In genomic region chr17:78791068-78791689, GRCm38 (mm10) we compare ENCODE assay signal across 15 mouse cellular contexts. TPM values are rescaled to one million over a fixed set of nuclear protein-coding genes. Genes with fewer than 3 reads are reported as not detected.
A peak's percentile ranks its signal among the peaks of the same experiment; 100 is the strongest.
DNase-seq lines count a peak whose midpoint lies in the region; ATAC-seq and TF ChIP-seq lines count a peak whose summit lies in the region.
"Had no signal": no experiment of that assay in that cellular context is flagged by ENCODE, and none has a peak within 500 bp of the region (broad histone marks: within the 10 kb centered on the region; RNA-seq: fewer than 3 reads in every experiment).

No protein-coding gene starts in this region.

- no peak overlapping the region for H3K4me3 ChIP-seq in hindbrain, postnatal 0 days (ENCODE audit: low read length)
- H3K4me3 ChIP-seq in hindbrain, embryonic 16.5 days (ENCODE audit: low read length): no peak overlapping the region
- H3K4me3 ChIP-seq in midbrain, embryonic 13.5 days (replicated peaks): no peak overlapping the region
- no peak overlapping the region for H3K4me3 ChIP-seq in forebrain, embryonic 10.5 days
- H3K4me3 ChIP-seq: erythroblast, embryonic 14.5 days; hindbrain, embryonic 12.5 days; layer of hippocampus, adult 2 months; left cerebral cortex, adult 2 months; midbrain, embryonic 10.5 days had no signal

- TF ChIP-seq CTCF in hindbrain, postnatal 0 days (IDR thresholded peaks at IDR 0.05; ENCODE audit: low read depth): no peak

- WGBS in hindbrain, postnatal 0 days: 67% methylated on average over 7 of the region's 7 CpGs
- 65% methylated on average over 7 of the region's 7 CpGs for WGBS in hindbrain, embryonic 16.5 days
- 76% methylated on average over 7 of the region's 7 CpGs for WGBS in midbrain, embryonic 13.5 days
- 93% methylated on average over 7 of the region's 7 CpGs for WGBS in forebrain, embryonic 10.5 days

- H3K4me2 ChIP-seq in hindbrain, postnatal 0 days (ENCODE audit: low read depth, low read length): no peak overlapping the region
- H3K4me2 ChIP-seq in hindbrain, embryonic 16.5 days (ENCODE audit: low read length): no peak overlapping the region
- H3K4me2 ChIP-seq in midbrain, embryonic 13.5 days (replicated peaks): no peak overlapping the region
- H3K4me2 ChIP-seq: hindbrain, embryonic 12.5 days had no signal

- no peaks in the 10 kb centered on the region for H3K4me1 ChIP-seq in hindbrain, postnatal 0 days (ENCODE audit: insufficient read depth, low read length)
- no peaks in the 10 kb centered on the region for H3K4me1 ChIP-seq in hindbrain, embryonic 16.5 days (ENCODE audit: control insufficient read depth, insufficient read depth, low read depth, low read length)
- no peaks in the 10 kb centered on the region for H3K4me1 ChIP-seq in midbrain, embryonic 13.5 days (replicated peaks)
- H3K4me1 ChIP-seq in forebrain, embryonic 10.5 days: no peaks in the 10 kb centered on the region
- H3K4me1 ChIP-seq: hindbrain, embryonic 12.5 days; midbrain, embryonic 10.5 days had no signal

- peak; percentile 3 for DNase-seq in hindbrain, postnatal 0 days (ENCODE audit: low spot score)
- peak; percentile 74 for DNase-seq in adipocyte (ENCODE audit: low spot score)
- DNase-seq in heart, adult 8-10 months (ENCODE audit: low spot score): peak; percentile 46
- peak; percentile 76 to 78 for DNase-seq in heart, postnatal 10 days
- no peak for DNase-seq in embryo, embryonic 10.5 days (ENCODE audit: low spot score)
- no peak for DNase-seq in forebrain, embryonic 10.5 days (ENCODE audit: extremely low spot score, low spot score)
- DNase-seq: cerebellum, adult 8-10 months; right cerebral cortex, postnatal 14 days had no signal

- no peak overlapping the region for H3K9ac ChIP-seq in hindbrain, postnatal 0 days (replicated peaks; ENCODE audit: low read length)
- H3K9ac ChIP-seq in hindbrain, embryonic 16.5 days (ENCODE audit: low read depth, low read length): no peak overlapping the region
- no peak overlapping the region for H3K9ac ChIP-seq in midbrain, embryonic 13.5 days (replicated peaks)
- H3K9ac ChIP-seq: hindbrain, embryonic 12.5 days had no signal

- H3K9me3 ChIP-seq in hindbrain, postnatal 0 days (ENCODE audit: low read length): no peaks in the 10 kb centered on the region
- H3K9me3 ChIP-seq in hindbrain, embryonic 16.5 days (ENCODE audit: control insufficient read depth, low read length): no peaks in the 10 kb centered on the region
- no peaks in the 10 kb centered on the region for H3K9me3 ChIP-seq in midbrain, embryonic 13.5 days
- no peaks in the 10 kb centered on the region for H3K9me3 ChIP-seq in forebrain, embryonic 10.5 days
- H3K9me3 ChIP-seq: hindbrain, embryonic 12.5 days; midbrain, embryonic 10.5 days had no signal

- H3K27ac ChIP-seq in hindbrain, postnatal 0 days: no peak overlapping the region
- no peak overlapping the region for H3K27ac ChIP-seq in hindbrain, embryonic 16.5 days (ENCODE audit: low read depth, low read length)
- H3K27ac ChIP-seq in midbrain, embryonic 13.5 days: no peak overlapping the region
- no peak overlapping the region for H3K27ac ChIP-seq in forebrain, embryonic 10.5 days
- H3K27ac ChIP-seq: hindbrain, embryonic 12.5 days; layer of hippocampus, adult 2 months; left cerebral cortex, adult 2 months; midbrain, embryonic 10.5 days had no signal

- no peaks in the 10 kb centered on the region for H3K27me3 ChIP-seq in hindbrain, postnatal 0 days (ENCODE audit: insufficient read depth, low read length)
- no peaks in the 10 kb centered on the region for H3K27me3 ChIP-seq in hindbrain, embryonic 16.5 days (replicated peaks; ENCODE audit: control insufficient read depth, insufficient read depth, low read length)
- no peaks in the 10 kb centered on the region for H3K27me3 ChIP-seq in midbrain, embryonic 13.5 days
- no peaks in the 10 kb centered on the region for H3K27me3 ChIP-seq in forebrain, embryonic 10.5 days (ENCODE audit: poor library complexity, severe bottlenecking)
- H3K27me3 ChIP-seq: hindbrain, embryonic 12.5 days had no signal

- intact Hi-C loops in heart, postnatal 10 days (cut with DNase I): no loop called here

- no peak for ATAC-seq in hindbrain, postnatal 0 days
- ATAC-seq in hindbrain, embryonic 16.5 days: no peak
- ATAC-seq in midbrain, embryonic 13.5 days: no peak

- peaks cover 29% of the 10 kb centered on the region for H3K36me3 ChIP-seq in hindbrain, postnatal 0 days (ENCODE audit: insufficient read depth, low read length)
- H3K36me3 ChIP-seq in hindbrain, embryonic 16.5 days (ENCODE audit: control insufficient read depth, insufficient read depth, low read length): peaks cover 23% of the 10 kb centered on the region
- peaks cover 62% of the 10 kb centered on the region for H3K36me3 ChIP-seq in midbrain, embryonic 13.5 days
- H3K36me3 ChIP-seq in forebrain, embryonic 10.5 days (replicated peaks): peaks cover 35% of the 10 kb centered on the region

RNA-seq across cellular contexts. Expression of gene Heatr5b, which starts 44.0 kb away (rescaled TPM):
- 38.9 and 48.1 TPM in 2 replicates for total RNA-seq in hindbrain, postnatal 0 days (2014; rRNA removed)
- polyA plus RNA-seq in hindbrain, postnatal 0 days (2015; fragmentation: Nextera tagmentation; extraction: Ambion mirVana): 9.0 and 9.5 TPM in 2 replicates
- polyA plus RNA-seq in hindbrain, embryonic 16.5 days (2015; fragmentation: Nextera tagmentation; extraction: Ambion mirVana): 16.9 and 21.8 TPM in 2 replicates
- 10 to 100 TPM; 40.3 to 48.0 (median 44.7) TPM for total RNA-seq in heart, adult 8-10 months (2022)
- 10 to 100 TPM; 31.7 to 35.5 TPM for total RNA-seq in heart, postnatal 10 days (2021)
- 21.7 and 22.6 TPM in 2 replicates for polyA plus RNA-seq in midbrain, embryonic 13.5 days (2015; fragmentation: Nextera tagmentation; extraction: Ambion mirVana)
- polyA plus RNA-seq in forebrain, embryonic 10.5 days (2016; fragmentation: Nextera tagmentation; extraction: Ambion mirVana): 13.6 and 14.0 TPM in 2 replicates

RNA-seq across cellular contexts. Expression of gene Gpatch11, which starts 44.2 kb away (rescaled TPM):
- total RNA-seq in hindbrain, postnatal 0 days (2014; rRNA removed): 8.9 and 10.3 TPM in 2 replicates
- polyA plus RNA-seq in hindbrain, postnatal 0 days (2015; fragmentation: Nextera tagmentation; extraction: Ambion mirVana): 50.2 and 57.0 TPM in 2 replicates
- 54.4 and 56.9 TPM in 2 replicates for polyA plus RNA-seq in hindbrain, embryonic 16.5 days (2015; fragmentation: Nextera tagmentation; extraction: Ambion mirVana)
- total RNA-seq in heart, adult 8-10 months (2022): 10 to 100 TPM; 23.0 to 35.3 (median 27.9) TPM
- total RNA-seq in heart, postnatal 10 days (2021): 10 to 100 TPM; 25.9 to 30.0 TPM
- 45.9 and 53.5 TPM in 2 replicates for polyA plus RNA-seq in midbrain, embryonic 13.5 days (2015; fragmentation: Nextera tagmentation; extraction: Ambion mirVana)
- 30.4 and 31.8 TPM in 2 replicates for polyA plus RNA-seq in forebrain, embryonic 10.5 days (2016; fragmentation: Nextera tagmentation; extraction: Ambion mirVana)

RNA-seq across cellular contexts. Expression of gene Strn, which starts 54.2 kb away (rescaled TPM):
- 21.3 and 22.2 TPM in 2 replicates for total RNA-seq in hindbrain, postnatal 0 days (2014; rRNA removed)
- 4.4 and 4.5 TPM in 2 replicates for polyA plus RNA-seq in hindbrain, postnatal 0 days (2015; fragmentation: Nextera tagmentation; extraction: Ambion mirVana)
- polyA plus RNA-seq in hindbrain, embryonic 16.5 days (2015; fragmentation: Nextera tagmentation; extraction: Ambion mirVana): 4.3 and 5.8 TPM in 2 replicates
- total RNA-seq in heart, adult 8-10 months (2022): 10 to 100 TPM; 20.0 to 25.9 (median 24.3) TPM
- 10 to 100 TPM; 40.1 to 42.4 TPM for total RNA-seq in heart, postnatal 10 days (2021)
- polyA plus RNA-seq in midbrain, embryonic 13.5 days (2015; fragmentation: Nextera tagmentation; extraction: Ambion mirVana): 5.0 and 5.2 TPM in 2 replicates
- polyA plus RNA-seq in forebrain, embryonic 10.5 days (2016; fragmentation: Nextera tagmentation; extraction: Ambion mirVana): 6.2 TPM in 2 replicates

Comparison
In these comparisons a context has a peak if more than half of its experiments do, and no peak if none do; other contexts are left out.
1. DNase-seq: peak in hindbrain, postnatal 0 days (single experiment), adipocyte (single experiment), heart, adult 8-10 months (single experiment) and heart, postnatal 10 days (2 of 2); none in embryo, embryonic 10.5 days (single experiment) and forebrain, embryonic 10.5 days (single experiment).